Mouse (Mus musculus) kidney, adult 9 months (tissue): ENCODE results near the gene Anapc16.

Experiments used
- DNase-seq: peaks from one replicate; pipeline ENCODE4 v3.0.0; 2022

Gene Anapc16

DNA sequence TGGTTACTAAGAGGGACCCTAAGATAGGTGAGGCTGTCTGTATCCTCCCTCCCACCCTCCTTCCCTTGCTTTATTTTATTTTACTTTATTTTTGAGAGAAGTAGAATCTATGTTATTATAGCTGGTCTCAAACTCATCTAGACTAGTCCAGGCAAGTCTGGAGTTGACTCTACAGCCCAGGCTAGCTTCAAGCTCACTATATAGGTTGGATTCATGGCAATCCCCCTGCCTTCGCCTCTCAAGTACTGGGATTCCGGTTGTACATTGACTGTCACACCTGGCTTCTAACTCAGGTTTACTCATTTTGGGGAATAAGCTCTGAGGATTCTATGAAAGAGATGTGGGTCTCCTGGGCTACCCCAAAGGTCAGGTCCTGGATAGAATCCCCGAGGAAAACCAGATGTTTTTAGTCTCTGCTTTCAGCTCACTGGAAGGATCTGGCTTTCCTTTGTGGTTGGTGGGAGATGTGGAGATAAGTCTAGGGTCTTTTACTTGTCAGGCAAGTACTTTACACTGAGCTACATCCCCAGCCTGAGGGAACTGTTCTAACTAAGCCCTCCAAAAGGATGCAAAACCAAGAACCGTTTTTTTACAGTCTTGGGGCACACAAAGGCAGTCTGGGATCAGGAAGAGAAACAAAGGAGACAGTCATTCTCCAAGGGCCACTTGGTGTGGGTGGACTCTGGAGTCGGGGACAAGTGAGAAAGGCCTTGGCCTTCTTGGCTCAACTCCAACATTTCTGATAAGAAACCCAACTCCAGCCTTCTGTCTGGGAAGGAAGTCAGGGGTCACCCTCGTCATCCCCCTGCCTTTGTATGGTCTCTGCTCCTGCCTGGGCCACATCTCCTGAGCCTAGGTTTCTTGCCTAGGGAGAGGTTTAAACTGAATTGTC, 54.3 kb downstream of the Anapc16 start:
- DNase-seq, result no peak

DNA sequence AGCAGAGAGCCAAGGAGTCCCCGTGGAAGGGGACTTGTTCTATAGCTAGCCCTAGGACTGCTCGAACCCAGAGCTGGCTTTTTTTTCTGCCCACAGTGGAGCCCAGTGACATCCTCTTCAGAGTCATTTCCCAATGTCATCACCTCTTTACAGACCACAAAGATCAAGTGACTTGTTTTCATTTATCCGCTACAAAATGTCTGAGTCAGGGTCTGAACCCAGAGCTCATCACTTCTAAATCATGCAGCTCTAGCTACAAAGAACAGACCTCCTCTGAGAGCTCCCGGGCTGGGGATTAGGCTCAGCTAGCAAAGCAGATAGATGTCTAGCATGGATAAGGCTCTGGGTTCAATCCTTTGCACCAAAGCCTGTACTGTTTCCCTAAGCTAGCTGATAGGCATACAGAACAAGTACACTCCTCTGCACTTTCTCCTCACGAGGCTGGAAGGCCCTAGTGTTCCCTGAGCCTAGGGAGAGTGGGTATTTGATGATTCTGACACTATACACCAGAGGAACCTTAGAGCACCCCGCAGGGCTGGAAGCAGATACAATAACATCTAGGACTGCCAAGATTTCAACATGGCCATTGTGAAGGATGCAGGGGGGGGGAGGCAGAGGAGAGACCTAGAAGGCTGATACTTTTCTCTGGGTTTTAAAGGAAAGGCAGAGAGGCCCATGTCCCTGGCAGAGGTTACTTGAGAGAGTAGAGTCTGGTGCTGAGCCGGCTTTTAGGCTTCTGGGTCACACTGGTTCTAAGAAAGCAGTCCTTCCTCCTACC, 55.5 kb downstream of the Anapc16 start:
- no peak for DNase-seq

DNA sequence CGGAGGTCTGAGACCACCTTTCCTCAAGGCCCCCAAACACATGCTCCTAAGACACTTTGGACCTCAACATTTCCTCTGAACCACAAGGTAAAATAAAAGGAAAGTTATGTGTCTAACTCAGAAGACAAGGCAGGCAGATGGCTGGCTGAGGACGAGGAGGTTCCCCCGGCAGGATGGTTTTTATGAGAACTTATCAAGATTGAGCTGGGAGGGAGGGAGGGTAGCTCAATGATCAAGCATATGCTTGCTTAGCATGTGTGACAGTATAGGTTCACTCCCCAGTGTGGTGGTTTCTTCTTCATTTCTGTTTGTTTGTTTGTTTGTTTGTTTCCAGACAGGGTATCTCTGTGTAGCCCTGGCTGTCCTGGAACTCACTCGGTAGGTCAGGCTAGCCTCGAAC, 56.6 kb downstream of the Anapc16 start:
- DNase-seq, result no peak

DNA sequence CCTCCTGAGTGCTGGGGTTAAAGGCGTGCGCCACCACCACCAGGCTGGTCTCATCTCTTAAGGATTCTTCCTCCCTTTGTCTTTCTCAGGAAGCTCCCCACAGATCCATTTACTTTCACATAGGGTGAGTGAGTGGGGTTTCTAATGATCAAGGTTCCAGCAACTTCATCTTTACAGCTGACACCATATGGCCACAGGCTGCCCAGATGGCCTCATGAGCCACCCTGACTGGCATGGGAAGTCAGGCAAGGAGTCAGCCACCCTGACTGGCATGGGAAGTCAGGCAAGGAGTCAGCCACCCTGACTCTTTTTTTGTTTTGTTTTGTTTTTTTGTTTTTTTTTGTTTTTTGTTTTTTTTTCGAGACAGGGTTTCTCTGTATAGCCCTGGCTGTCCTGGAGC, 57.5 kb downstream of the Anapc16 start:
- no peak for DNase-seq

DNA sequence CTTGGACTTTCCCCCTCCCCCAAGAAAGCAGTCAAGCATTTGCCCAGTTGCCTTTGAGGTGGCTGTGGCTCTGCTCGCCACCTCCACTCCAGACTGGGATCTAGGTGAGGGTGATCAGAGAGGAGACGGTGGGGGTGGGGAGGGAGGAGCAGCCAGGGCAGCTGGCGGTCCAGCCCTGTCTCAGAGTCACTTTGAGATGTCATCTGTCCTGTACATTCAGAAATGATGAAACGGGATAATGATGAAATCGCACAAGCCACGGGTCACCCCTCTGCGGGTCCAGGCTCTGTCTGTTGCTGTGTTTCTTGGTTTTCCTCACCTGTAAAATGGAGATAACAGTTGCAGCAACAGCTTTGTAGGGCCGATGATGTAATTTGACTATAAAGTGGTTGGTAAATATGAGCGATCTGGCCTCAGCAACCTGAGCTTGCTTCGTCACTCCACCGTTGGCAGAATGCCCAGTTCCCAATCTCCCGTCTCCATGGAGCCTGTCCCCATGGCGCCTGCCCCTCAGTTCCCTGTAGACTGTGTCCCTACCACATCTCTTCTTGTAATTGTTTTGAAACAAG, 59.4 kb downstream of the Anapc16 start:
- peak; percentile 73 for DNase-seq

DNA sequence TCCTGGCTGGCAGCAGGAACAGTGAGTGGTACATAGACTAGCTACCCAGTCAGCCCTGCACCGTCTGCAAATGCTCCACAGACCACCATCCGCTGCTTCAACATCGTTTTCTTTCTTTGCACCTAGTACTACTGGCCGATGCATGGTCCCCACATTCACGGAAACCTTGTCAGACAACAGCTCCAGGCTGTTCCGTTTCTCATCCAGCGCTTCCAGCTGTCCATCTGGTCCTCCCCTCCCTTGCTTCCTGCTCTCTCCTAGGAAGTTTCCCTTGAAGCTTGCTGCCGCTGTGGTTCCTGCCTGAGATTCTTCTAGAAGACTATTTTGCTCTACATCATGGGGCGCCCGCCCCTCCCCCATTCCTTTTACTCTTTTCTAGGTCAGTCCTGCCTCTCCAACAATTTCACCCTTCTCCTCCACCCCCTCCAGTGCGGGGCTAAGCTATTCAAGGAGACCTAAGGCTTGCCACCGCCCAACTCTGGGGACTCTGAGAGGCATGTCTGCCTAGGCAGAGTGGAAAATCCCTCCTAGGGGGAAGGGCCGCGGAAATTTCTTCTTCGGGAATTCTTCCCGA, 60.0 kb downstream of the Anapc16 start:
- peak; percentile 73 for DNase-seq

DNA sequence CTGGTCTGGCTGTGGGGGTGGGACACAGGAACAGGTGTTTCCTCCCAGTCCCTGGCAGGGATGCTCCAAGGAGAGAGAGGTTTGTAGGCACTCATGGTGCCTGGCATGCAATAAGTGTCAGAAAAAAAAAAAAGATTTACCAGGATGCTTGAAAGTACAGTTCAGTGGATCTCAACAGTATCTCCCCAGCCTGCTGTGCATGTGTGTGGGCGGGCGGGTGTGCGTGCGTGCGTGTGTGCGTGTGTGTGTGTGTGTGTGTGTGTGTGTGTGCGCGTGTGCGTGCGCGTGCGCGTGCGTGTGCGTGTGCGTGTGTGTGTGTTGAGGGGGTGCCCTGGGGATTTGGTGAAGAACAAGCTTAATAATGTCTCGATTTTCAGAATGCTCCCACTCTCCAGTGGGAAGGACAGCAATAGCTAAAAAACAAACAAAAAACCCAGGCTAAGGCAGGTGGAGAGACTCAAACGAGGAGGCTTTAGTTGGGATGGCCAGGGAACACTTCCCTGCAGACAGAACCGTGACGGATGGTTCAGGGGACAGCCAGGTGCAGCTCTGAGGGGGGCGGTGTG, 60.6 kb downstream of the Anapc16 start:
- no peak for DNase-seq

DNA sequence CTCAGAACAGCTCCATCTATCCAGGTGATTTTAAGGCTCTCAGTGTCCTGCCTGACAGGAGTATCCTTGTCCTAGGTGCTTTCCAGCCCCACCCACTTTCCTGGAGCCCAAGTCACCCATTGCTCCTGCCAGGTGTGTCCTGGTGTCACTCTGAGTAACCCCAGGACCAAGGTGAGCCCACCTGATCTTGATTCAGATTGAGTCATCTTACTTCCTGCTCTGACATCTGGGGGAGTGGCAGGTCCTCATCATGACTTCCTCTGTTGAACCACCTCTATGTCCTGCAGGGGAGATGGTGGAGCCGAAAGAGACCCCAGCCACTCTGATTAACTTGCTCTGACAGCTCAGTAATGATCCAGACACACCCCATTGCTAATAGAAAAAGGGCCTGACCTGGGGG, 63.9 kb downstream of the Anapc16 start:
- DNase-seq, result no peak

DNA sequence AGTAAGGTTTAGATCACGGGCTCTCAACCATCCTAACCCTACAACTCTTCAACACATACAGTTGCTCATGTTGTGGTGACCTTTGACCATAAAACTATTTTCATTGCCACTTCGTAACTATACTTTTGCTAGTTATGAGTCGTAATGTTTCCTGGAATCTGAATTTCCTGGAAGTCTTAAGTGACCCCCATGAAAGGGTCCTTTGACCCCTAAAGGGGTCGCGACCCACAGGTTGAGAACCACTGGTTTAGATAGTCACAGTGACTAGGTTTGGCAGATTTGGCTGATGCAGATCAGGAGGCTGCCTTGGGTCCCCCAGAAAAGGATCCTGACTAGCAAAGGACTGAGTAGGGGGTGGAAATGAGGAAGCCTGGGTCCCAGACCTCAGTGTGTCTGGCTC, 64.3 kb downstream of the Anapc16 start:
- no peak for DNase-seq
